Mouse (Mus musculus): ENCODE data around the gene Mpp6.

The Mpp6 gene

GRCm38 (mm10) chr6:50149378-50149777, 39.3 kb downstream of the Mpp6 start:
- DNase-seq (ENCODE audit: low read depth, low spot score), result no peak

GRCm38 (mm10) chr6:50159842-50160241, 49.8 kb downstream of the Mpp6 start:
- DNase-seq (ENCODE audit: low read depth, low spot score), result no peak

GRCm38 (mm10) chr6:50163013-50163412, 53.0 kb downstream of the Mpp6 start:
- DNase-seq (ENCODE audit: low read depth, low spot score), result no peak

GRCm38 (mm10) chr6:50168821-50169220, 58.8 kb downstream of the Mpp6 start:
- DNase-seq (ENCODE audit: low read depth, low spot score), result no peak

GRCm38 (mm10) chr6:50169771-50170170, 59.7 kb downstream of the Mpp6 start:
- no peak for DNase-seq (ENCODE audit: low read depth, low spot score)

- DNase-seq (ENCODE audit: low read depth, low spot score), result no peak
These were observed 65.7 kb downstream of the Mpp6 start for GRCm38 (mm10) chr6:50175736-50176135.

GRCm38 (mm10) chr6:50180189-50180588, 70.1 kb downstream of the Mpp6 start:
- no peak for DNase-seq (ENCODE audit: low read depth, low spot score)

GRCm38 (mm10) chr6:50187955-50188354, 77.9 kb downstream of the Mpp6 start:
- DNase-seq (ENCODE audit: low read depth, low spot score), result no peak

GRCm38 (mm10) chr6:50189376-50189775, 79.3 kb downstream of the Mpp6 start:
- no peak for DNase-seq (ENCODE audit: low read depth, low spot score)

- no peak for DNase-seq (ENCODE audit: low read depth, low spot score)
These were observed 81.6 kb downstream of the Mpp6 start for GRCm38 (mm10) chr6:50191605-50192004.

- no peak for DNase-seq (ENCODE audit: low read depth, low spot score)
These were observed 82.1 kb downstream of the Mpp6 start for GRCm38 (mm10) chr6:50192169-50192568.

- no peak for DNase-seq (ENCODE audit: low read depth, low spot score)
These were observed 82.8 kb downstream of the Mpp6 start for GRCm38 (mm10) chr6:50192822-50193221.

GRCm38 (mm10) chr6:50193851-50194250, 83.8 kb downstream of the Mpp6 start:
- DNase-seq (ENCODE audit: low read depth, low spot score), result no peak

- no peak for DNase-seq (ENCODE audit: low read depth, low spot score)
These were observed 94.3 kb downstream of the Mpp6 start for GRCm38 (mm10) chr6:50204356-50204755.

- DNase-seq (ENCODE audit: low read depth, low spot score), result no peak
These were observed 95.1 kb downstream of the Mpp6 start for GRCm38 (mm10) chr6:50205093-50205492.

- DNase-seq (ENCODE audit: low read depth, low spot score), result no peak
These were observed 104.8 kb downstream of the Mpp6 start for GRCm38 (mm10) chr6:50214711-50215372.

- DNase-seq (ENCODE audit: low read depth, low spot score), result no peak
These were observed 105.3 kb downstream of the Mpp6 start for GRCm38 (mm10) chr6:50215373-50215745.

- no peak for DNase-seq (ENCODE audit: low read depth, low spot score)
These were observed 105.9 kb downstream of the Mpp6 start for GRCm38 (mm10) chr6:50215986-50216385.

- DNase-seq (ENCODE audit: low read depth, low spot score), result no peak
These were observed 108.6 kb downstream of the Mpp6 start for GRCm38 (mm10) chr6:50218628-50219027.

- DNase-seq (ENCODE audit: low read depth, low spot score), result no peak
These were observed 109.0 kb downstream of the Mpp6 start for GRCm38 (mm10) chr6:50219066-50219465.

- no peak for DNase-seq (ENCODE audit: low read depth, low spot score)
These were observed 110.8 kb downstream of the Mpp6 start for GRCm38 (mm10) chr6:50220863-50221262.

- DNase-seq (ENCODE audit: low read depth, low spot score), result no peak
These were observed 112.3 kb downstream of the Mpp6 start for GRCm38 (mm10) chr6:50222351-50222750.

- no peak for DNase-seq (ENCODE audit: low read depth, low spot score)
These were observed 112.9 kb downstream of the Mpp6 start for GRCm38 (mm10) chr6:50222986-50223385.

GRCm38 (mm10) chr6:50223606-50224005, 113.6 kb downstream of the Mpp6 start:
- no peak for DNase-seq (ENCODE audit: low read depth, low spot score)

Measured in retina, postnatal 7 days (tissue).